Mouse (Mus musculus) small intestine, adult 2 months (tissue): ENCODE results near the gene Magea1.

Experiments
- CTCF ChIP-seq: fragments of 200-500 bp; IDR thresholded peaks from 2 replicates; pipeline ENCODE4 v1.5.1; 2012; ENCODE audit warnings: low read depth, mild to moderate bottlenecking, control low read depth, inconsistent platforms, low read length, moderate library complexity, mixed read lengths; ENCODE audit not compliant: insufficient replicate concordance, insufficient read length; ENCODE audit errors: extremely low read depth
- POLR2A ChIP-seq: fragments of 200-500 bp; IDR thresholded peaks from 2 replicates; pipeline ENCODE4 v1.6.1; 2012; ENCODE audit warnings: low read depth, mild to moderate bottlenecking, control low read depth, inconsistent platforms, low read length, moderate library complexity

DNA sequence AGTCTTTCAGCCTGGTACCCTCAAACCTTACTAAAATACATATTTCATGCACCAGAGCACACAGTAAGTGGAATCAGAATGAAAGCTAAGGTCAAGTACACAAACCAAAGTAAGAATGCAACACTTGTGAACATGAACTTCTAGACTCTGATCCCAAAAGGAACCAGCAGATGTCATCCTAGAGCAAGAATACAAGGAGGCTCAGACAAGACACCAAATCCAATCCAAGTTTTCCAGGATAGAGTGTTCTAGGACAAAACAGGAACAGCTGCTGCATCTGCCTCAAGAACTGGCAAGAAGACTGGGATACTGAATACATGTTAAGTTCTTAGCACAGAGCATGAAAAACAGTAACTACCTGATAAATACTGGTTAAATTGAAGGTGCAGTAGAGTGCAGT lies 8.4 kb upstream of the Magea1 start:
- TF ChIP-seq CTCF: no peak
- no peak for TF ChIP-seq POLR2A
